Mouse (Mus musculus): ENCODE measurements around the gene Chchd1.

The Chchd1 gene

DNA sequence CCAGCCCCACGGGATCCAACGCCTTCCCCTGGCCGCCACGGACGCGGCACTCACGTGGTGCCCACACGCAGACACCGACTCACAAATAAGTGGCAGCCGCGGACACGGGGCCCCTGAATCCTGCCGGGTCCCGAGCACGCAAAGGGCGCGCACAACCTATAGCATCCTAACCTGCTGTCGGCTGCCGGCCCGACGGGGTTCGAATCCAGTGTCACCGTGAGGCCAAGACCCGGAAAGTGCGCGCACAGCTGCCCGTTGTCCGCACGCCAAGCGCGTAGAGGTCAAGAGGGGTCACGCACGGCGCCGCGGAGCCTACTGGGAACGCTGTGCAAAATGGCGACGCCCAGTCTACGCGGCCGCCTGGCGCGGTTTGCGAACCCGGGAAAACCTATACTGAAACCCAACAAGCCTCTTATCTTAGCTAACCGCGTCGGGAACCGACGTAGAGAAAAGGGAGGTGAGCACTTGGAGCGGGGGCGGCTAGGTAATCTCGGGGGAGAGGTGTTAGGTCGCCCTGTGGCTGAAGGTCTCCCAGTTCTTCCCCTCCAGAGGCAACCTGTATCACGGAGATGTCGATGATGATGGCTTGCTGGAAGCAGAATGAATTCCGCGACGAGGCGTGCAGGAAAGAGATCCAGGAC lies at the start of gene Chchd1:
Gene Chchd1, plus strand, starts transcription at position 266 of the 641 bp plus-strand sequence.
- in situ Hi-C loops (cut with MboI; ENCODE audit: low sequenced_read_pairs) = no loop called here

DNA sequence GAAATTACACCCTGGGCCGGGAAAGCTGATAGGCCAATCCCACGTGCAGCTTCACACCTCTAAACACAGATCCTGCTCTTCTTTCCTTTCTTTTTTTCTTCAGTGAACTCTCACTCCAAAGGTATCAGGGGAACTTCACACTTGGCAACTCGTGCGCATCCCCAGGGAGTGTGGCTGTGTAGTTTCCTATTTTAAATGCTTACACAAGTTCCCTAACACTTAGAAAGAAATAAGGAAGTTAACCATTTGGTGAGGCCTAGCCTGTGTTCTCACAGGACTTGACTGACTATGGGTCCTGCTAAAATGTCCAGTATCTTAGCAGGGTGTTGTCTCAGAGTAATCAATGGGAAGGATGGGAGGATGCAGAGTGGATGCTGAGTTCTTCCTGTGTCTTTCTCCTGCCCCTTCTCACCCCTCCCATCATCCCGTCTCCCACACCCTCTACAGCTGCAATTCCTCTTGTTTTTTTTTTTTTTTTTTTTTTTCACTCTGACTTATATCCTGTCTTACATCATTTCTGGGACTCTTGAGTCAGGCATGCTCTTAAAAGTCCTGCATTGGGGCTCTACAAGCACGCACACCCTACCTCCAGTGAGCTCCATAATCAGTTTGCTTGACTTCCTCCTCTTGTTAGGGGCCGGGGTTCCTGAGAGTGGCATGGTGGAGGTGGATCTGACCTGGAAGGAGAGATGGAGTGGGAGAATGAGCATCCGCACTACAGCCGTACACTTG lies 48.0 kb upstream of the Chchd1 start:
- in situ Hi-C loops (cut with MboI; ENCODE audit: low sequenced_read_pairs) = no loop called here

- in situ Hi-C loops (cut with MboI; ENCODE audit: low sequenced_read_pairs) = no loop called here
These were observed 47.1 kb upstream of the Chchd1 start for GRCm38 (mm10) chr14:20655731-20656130.

DNA sequence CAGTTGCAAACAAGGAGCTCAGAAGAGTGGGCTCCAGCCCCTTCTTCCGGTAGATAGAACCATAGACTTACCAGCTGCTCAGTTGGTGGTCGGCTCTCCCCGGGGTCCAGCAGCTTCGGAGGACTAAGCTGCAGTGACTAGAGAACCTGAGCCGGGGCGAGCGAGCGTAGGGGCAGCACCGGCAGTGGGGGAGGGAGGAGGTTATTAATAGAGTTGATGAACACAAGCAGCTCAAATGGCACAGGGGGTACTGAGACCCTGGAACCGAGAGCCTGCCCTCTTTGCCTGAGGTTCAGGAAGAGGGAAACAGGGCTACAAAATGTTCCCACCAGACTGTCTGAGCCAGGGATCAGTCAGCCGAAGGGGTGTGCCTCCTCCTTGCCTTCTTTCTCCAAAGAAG lies 46.4 kb upstream of the Chchd1 start, which contains the start of gene Myoz1:
Gene Myoz1, minus strand, starts transcription at position 180 of the 400 bp plus-strand sequence.
- in situ Hi-C loops (cut with MboI; ENCODE audit: low sequenced_read_pairs) = no loop called here

- in situ Hi-C loops (cut with MboI; ENCODE audit: low sequenced_read_pairs) = no loop called here
These were observed 44.5 kb upstream of the Chchd1 start for GRCm38 (mm10) chr14:20658326-20658725.

- in situ Hi-C loops (cut with MboI; ENCODE audit: low sequenced_read_pairs) = no loop called here
These were observed 43.9 kb upstream of the Chchd1 start for GRCm38 (mm10) chr14:20658902-20659301.

DNA sequence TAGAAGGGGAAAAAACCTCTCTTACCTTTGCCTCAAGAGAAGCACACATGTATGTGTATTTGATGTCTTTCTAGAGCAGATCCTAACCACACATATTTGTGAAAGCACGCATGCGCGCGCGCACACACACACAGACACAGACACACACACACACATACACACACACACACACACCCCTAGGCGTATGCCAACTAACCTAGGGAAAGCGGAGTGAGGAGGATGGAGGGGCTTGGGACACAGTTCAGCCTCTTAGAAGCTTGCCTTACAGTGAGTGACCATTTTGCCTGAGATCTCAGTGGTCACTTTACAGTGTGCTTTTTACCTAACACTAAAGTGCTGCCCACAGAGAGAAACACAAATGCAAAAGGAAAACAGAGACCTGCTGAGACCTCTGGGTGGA lies 43.1 kb upstream of the Chchd1 start:
- in situ Hi-C loops (cut with MboI; ENCODE audit: low sequenced_read_pairs) = loop anchor here (5.0 kb wide), 1 partner anchor 72 kb away; no protein-coding TSS in a partner anchor

GRCm38 (mm10) chr14:20660827-20661660 lies 41.8 kb upstream of the Chchd1 start:
- in situ Hi-C loops (cut with MboI; ENCODE audit: low sequenced_read_pairs) = loop anchor here (5.0 kb wide), 1 partner anchor 74 kb away; no protein-coding TSS in a partner anchor

DNA sequence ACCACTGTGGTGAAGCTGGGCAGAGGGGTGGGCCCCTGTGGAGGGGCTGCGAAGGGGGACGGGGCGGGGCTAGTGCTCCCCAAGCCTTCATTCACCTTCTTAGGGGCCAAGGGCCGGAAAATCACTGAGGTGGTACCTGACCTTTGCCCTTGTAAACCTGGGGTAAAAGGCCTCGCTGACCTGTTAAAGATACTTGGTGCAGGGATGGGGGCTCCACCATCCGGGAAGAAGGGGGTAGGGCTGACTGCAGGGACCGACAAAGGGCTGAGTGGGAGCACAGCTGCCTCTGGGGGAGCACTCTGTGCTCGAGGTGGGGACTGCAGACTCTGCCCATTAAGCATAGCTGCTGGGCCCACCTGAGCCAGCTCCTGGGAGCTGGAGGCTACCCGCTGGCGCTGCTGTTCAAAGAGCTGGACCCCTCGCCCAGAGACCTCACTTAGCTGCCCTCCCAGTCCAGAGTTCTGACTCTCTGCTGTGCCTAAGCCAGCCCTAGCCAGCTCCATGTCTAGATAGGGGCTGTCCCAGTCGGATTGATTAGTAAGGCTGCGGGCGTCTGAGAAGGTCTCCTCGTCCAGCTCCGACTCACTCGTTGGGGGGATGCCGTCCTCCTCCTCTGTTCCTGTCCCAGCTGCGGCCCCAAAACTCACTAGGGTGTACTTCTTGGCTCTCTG lies 41.0 kb upstream of the Chchd1 start:
- in situ Hi-C loops (cut with MboI; ENCODE audit: low sequenced_read_pairs) = loop anchor here (5.0 kb wide), 1 partner anchor 74 kb away; no protein-coding TSS in a partner anchor

DNA sequence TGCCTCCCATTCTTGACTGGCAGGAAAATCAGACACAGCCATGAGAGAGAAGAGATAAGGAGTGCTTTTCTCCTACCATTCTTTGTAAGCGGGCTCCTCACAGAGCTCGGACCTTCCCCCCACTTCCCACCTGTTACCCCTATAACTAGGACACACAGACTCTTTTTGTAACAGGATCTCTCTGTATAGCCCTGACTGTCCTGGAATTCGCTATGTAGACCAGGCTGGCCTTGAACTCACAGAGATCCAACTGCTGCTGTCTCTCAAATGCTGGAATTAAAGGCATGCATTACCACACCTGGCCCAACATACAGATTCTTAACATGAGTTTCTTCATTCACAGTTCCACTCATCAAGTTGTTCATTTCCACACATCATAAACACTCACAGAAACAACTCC lies 40.1 kb upstream of the Chchd1 start:
- in situ Hi-C loops (cut with MboI; ENCODE audit: low sequenced_read_pairs) = loop anchor here (5.0 kb wide), 1 partner anchor 75 kb away; no protein-coding TSS in a partner anchor

DNA sequence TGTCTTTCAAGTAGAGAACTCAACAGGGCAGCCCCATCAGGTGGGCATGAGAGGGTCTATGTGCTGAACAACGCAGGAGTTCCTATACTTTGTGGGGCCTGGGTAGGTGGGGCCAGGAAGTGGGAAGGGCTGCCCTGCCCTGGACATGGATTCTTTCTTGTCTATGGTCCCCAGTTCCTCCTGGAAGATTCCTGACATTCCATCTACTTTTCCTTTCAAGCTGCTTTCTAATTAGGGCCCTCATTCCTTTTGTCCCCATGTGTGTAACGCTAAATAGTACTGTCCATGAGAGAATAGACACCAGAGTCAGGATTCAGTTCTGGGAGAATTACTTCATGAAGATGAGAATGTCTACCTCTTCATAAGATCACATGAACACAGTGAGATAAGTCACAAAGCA lies 39.2 kb upstream of the Chchd1 start:
- in situ Hi-C loops (cut with MboI; ENCODE audit: low sequenced_read_pairs) = loop anchor here (5.0 kb wide), 1 partner anchor 76 kb away; no protein-coding TSS in a partner anchor

DNA sequence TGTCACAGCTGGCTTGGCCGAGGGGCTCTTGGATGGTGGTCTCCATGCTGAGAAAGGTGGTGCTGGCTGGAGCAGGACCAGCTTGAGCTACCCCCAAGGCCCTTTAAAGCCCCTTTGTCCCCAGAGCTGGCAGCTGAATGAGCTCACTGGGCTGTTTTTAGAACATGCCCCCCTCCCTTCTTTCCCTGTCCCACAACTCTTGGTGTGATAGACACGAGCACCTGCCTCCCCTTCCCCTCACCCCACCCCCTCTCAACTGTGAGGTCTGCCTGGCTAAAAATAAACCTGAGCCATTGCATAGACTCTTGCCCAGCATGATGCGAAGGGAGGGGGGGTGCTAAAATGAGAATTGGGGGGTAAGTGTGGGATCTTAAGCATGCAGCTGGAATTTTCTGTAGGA lies 38.4 kb upstream of the Chchd1 start:
- in situ Hi-C loops (cut with MboI; ENCODE audit: low sequenced_read_pairs) = loop anchor here (5.0 kb wide), 1 partner anchor 77 kb away; no protein-coding TSS in a partner anchor

- in situ Hi-C loops (cut with MboI; ENCODE audit: low sequenced_read_pairs) = no loop called here
These were observed 35.3 kb upstream of the Chchd1 start for GRCm38 (mm10) chr14:20667469-20667868.

DNA sequence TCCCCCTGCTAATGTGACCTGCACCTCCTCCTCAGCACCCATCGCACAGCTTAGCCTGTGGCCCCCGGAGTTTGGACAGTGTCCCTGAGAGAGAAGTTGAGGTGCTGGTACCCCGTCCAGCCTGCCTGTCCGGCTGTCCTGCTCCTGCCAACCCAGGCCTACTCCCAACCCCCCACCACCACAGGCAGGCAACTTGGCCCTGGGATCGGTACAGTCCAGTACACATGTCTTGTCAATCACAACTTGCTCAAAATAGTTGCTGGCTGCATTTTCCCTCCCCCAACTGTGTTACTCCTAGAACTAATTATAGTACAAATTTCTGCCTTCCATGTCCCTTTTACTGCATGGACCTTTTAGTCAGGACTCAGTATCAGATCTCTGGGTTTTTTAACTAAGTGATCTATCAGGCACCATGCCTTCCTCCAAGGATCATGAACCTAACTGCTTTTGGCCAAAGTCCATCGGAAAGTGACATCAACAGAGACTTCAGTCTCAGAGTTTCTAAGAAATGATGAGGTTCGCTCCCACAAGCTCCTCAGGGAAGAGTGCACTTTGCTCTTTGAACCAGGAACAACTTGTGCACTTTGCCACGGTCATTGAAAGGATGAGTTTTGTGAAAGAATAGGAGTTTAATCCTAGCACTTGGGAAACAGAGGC lies 34.5 kb upstream of the Chchd1 start, which contains the start of gene Synpo2l:
Gene Synpo2l, minus strand, starts transcription at position 201 of the 657 bp plus-strand sequence.
- in situ Hi-C loops (cut with MboI; ENCODE audit: low sequenced_read_pairs) = no loop called here

DNA sequence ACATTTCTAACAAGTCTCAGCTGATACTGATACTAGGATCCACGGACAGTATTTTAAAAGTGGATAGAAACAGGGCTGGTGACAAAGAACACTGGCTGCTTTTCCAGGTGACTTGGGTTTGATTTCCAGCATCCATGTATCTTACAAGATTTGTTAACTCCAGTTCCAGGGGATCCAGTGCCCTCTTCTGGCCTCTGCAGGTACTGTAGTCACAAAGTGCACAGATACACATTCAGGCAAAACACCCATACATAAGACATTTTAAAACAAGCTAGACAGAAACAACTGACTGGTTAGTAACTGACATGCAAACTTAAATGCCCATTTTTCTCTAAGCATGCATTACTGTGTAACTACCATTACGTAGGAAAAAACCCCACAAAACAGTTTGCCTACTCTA lies 29.8 kb upstream of the Chchd1 start:
- in situ Hi-C loops (cut with MboI; ENCODE audit: low sequenced_read_pairs) = no loop called here

- in situ Hi-C loops (cut with MboI; ENCODE audit: low sequenced_read_pairs) = no loop called here
These were observed 29.1 kb upstream of the Chchd1 start for GRCm38 (mm10) chr14:20673735-20674063.

DNA sequence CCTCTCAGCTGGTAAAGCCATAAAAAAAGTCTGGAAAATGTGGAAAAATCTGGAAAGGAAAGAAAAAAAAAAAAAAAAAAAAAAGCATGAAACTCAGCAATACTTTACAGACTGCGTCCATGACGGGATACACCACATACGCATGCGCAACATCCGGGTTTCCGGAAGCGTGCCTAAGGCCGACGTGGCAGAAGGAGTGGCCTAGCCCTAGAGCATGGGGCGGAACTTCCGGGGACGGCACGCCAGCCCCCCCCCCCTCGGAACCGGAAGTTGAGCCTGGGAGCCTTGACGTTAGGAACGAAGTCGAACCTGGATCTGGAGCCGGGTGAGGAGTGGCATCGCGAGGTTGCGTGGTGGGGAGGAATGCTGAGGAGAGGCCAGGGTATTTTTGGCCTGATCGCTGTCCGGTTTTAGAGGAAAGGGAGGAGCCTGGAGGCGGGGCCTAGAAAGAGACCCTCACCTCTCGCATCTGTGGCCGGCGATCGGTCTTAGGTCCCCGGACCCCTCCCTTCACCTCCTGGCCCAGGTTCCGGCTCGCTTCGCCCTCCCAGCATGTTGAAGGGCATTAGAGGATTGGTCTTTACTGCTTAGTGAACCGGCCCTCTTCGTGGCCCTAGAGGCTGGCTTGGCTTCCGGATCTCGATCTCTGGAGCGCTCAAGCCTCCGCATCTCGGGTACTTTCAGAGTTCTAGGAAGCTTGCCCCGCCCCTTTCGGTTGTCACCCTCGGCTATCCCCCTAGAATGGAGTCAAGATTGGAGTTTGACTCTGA lies 28.6 kb upstream of the Chchd1 start, which contains the start of gene Sec24c:
Gene Sec24c, plus strand, starts transcription at position 245 of the 770 bp plus-strand sequence.
- in situ Hi-C loops (cut with MboI; ENCODE audit: low sequenced_read_pairs) = no loop called here

- in situ Hi-C loops (cut with MboI; ENCODE audit: low sequenced_read_pairs) = no loop called here
These were observed 24.9 kb upstream of the Chchd1 start for GRCm38 (mm10) chr14:20677906-20678305.

DNA sequence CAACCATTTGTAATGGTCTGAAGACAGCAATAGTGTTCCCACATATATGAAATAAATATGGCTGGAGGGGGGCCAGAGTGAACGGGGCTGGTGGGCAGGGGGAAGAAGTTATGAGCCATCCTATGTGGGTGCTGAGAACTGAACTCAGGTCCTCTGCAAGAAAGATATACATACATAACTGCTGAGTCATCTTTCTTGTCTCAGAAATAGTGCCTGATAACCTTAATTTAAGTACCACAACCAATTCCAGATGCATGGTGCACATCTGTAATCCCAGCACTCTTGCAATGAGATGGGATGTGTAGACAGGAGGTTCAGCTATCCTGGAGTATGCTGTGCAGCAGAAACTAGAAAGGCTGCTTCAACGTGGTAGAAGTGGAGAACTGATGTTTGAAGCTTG lies 21.1 kb upstream of the Chchd1 start:
- in situ Hi-C loops (cut with MboI; ENCODE audit: low sequenced_read_pairs) = no loop called here

Data from CH12F3 (cell line).